Mouse (Mus musculus): ENCODE data around the gene Aggf1.

DNA sequence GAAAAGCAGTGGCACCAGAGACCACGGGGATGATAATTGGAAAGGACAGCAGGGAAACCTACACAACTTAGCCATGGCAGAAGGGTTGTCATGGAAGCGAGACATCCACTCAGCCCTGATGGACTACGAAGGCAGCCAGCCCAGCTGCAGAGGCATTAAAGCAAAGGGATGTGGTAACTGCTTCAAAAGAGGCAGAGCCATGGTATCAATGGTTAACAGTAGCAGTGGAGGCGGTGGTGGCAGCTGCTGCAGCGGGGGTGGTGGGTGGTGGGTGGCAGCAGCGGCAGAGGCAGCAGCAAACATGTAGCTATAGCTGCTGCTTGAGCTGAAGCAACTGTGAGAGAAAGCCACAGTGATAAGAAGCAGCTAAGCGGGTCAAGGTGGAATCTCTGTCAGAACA is 18.1 kb upstream of the Aggf1 start:
- TF ChIP-seq EP300 (IDR thresholded peaks at IDR 0.05; ENCODE audit: low read depth) (no peak), CTCF (IDR thresholded peaks at IDR 0.05; ENCODE audit: low read depth) (no peak)

All from heart, postnatal 0 days (tissue).